Mouse (Mus musculus) cerebellum, postnatal 10 days (tissue): ENCODE measurements around the gene Srl.
"Not testable (repeated sequence)": the region's sequence is repeated elsewhere in the genome, so short reads cannot be mapped to it uniquely, and the experiment has no call there.

Experiments used
- DNase-seq, 2 experiments: peaks; one replicate each; pipeline ENCODE4 v3.0.0; 2021; ENCODE audit warnings: mixed read lengths in 2 of 2

The Srl gene

GRCm38 (mm10) chr16:4541501-4542198, at the start of gene Srl:
Gene Srl (minus strand): TSS chr16:4541816.
- DNase-seq: peak; percentile 99

DNA sequence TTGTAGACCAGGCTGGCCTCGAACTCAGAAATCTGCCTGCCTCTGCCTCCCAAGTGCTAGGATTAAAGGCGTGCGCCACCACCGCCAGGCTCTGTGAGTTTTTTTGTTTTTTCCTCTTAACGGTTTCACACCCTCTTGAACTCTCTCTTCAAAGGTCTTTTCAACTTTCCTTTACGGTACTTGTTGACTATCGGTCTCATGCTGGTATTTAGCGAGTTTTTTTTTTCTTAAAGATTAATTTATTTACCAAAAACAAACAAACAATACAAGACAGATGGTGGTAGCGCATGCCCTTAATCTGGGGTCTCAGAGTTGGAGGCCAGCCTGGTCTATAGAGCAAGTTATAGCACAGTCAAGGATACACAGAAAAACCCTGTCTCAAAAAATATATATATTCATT, 48.6 kb upstream of the Srl start:
- no peak for DNase-seq

GRCm38 (mm10) chr16:4587516-4588210, 46.0 kb upstream of the Srl start:
- DNase-seq: peak; percentile 43 to 52

DNA sequence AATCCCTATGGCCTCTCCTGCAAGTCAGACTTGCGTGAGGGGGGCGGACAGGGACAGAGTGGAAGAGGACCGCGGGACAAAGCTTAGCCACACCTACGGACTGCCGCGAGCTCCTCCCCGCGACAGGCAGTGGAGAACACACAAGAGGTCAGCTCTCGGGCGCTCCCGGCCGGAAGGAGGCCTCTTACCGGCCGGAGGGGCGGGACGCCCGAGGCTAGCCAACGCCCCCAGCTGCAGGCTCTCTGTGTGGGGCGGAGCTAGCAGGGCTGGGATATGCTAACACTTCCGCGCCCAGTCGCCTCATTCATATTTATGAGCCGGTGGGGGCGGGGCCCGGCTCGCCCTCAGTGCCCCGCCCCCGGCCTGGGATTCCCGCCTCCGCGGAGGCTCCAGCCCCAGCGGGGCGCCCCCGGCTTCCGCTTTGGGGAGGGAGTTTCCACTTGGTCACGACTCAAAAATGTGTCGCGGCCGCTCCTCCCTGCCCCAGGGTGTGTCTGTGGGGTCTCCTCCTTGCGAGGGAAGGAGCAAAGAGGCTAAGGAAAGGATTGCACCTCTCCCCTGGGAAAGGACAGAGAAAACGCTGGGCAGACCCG, 45.0 kb upstream of the Srl start:
- peak; percentile 92 to 96 for DNase-seq

- DNase-seq: no peak
Observed at GRCm38 (mm10) chr16:4585642-4586530, 44.3 kb upstream of the Srl start.

- no peak for DNase-seq
Observed at GRCm38 (mm10) chr16:4584438-4584837, 42.8 kb upstream of the Srl start.

- DNase-seq: no peak
Observed at GRCm38 (mm10) chr16:4583807-4584206, 42.2 kb upstream of the Srl start.

GRCm38 (mm10) chr16:4581179-4581578, 39.6 kb upstream of the Srl start:
- DNase-seq: not testable (repeated sequence)

DNA sequence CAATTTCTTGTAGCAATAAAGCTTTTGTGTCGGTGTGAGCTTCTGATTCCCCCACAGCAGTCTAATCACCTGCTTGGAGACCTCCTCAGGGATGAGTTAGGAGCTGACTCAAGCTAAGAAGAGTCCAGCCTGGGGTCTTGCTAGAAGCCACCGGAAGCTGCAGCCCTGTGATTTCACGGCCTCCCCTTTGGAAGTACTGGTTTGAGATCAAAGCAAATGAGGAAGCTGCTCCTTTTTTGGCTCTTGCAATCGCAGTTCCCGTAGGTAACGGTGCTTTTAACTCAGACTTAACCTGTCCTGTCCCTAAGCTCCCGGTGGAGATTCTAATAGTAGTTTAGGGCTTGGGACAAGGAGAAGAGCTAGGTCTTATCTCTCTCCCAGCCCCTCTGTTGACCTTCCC, 37.0 kb upstream of the Srl start:
- DNase-seq: no peak

- DNase-seq: no peak
Observed at GRCm38 (mm10) chr16:4576873-4577272, 35.3 kb upstream of the Srl start.

DNA sequence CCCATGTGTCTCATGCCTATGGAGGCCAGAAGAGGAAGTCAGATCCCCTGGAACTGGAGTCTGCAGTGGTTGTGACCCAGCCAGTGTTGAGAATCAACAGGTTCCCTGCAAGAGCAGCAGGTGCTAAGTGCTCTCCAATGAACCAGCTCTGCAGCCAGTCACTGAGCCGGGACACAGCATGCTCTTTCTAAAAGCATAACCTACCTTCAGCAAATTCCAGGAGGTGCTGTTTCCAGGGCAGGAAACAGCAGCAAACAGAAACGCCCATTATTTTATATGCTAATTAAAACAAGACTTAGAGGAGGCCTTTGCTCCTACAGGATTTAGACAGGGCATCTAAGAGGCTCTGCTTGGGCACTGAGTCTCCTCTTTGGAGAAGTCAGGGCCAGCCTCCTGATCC, 34.4 kb upstream of the Srl start:
- no peak for DNase-seq

- no peak for DNase-seq
Observed at GRCm38 (mm10) chr16:4570737-4571136, 29.1 kb upstream of the Srl start.

DNA sequence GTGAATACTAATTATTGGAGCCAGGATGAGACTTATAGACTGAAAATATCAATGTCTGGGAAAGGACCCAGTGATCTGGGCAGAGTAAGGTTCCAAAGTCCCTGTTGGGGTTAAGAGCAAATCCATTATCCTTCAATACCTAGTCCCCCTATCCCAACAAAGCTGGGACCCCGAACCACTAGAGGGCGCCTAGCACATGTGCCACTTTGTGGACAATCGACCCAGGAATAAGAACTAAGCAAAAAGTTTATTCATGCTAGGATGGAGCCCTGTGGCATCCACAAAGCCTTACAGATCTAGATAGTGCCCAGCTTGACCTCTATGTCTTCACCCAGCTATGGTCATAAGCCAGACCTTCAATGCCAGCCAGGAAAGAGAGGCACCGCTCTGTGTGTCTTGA, 26.3 kb upstream of the Srl start:
- DNase-seq: peak; percentile 94 to 96

DNA sequence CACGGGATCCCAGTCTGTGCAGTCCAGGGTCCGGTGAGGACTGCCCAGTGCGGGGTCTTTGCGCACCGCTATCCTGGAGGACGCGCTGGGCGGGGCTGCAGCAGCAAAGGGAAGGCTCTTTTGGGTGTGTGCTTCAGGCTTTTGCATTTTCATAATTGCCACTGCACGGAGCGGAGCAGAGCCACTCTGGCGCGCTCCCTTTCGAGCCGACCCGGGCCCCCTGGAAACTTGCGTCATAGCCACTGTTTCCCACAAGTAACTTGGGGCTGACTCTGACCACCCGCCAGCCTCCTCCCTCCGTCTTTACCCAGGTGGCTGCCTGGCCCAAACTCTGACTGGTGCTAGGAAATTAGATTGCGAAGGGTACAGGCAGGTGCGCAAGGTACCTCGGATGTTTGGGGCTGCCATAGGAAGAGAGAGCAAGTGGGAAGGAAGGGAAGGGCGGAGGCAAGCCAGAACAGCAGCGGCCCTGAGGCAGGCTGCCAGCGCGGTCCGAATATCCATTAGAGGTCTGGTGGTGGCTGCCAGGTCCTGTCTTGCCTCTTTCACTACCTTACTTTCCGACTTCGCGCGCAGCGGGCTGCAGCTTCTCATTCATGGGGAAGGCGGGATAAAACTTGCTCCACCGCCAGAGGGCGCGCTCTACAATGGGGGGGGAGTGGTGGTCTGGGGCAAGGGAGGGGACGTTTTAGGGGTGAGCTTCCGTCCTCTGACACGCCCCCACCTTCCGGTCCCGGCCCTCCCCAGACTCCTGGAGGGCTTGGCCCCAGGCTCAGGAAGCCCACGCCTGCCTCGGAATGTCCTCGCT, 18.7 kb upstream of the Srl start:
- peak; percentile 86 to 87 for DNase-seq

DNA sequence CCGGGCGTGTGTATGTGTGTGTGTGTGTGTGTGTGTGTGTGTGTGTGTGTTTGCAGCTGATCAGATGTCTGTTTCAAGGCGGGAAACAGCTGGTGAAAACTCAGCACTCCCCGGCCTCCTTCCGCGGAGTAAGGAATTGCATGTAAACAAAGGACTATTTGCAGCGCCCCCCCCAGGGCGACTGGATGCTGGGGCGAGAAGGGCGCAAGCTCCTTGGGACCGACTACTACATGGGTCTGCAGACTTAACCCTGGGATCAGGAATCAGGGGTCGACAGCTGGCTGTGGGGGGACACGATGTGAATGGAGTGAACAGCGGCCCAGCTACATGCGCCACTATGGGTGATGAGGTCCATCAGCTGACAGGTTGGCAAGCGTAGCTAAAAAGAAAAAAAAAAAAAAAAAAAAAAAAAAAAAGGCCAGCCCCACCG, 18.1 kb upstream of the Srl start, which contains the start of gene Tfap4:
Tfap4 (minus strand) TSS at position 140 of the 430 bp plus-strand sequence.
- peak; percentile 88 to 90 for DNase-seq

DNA sequence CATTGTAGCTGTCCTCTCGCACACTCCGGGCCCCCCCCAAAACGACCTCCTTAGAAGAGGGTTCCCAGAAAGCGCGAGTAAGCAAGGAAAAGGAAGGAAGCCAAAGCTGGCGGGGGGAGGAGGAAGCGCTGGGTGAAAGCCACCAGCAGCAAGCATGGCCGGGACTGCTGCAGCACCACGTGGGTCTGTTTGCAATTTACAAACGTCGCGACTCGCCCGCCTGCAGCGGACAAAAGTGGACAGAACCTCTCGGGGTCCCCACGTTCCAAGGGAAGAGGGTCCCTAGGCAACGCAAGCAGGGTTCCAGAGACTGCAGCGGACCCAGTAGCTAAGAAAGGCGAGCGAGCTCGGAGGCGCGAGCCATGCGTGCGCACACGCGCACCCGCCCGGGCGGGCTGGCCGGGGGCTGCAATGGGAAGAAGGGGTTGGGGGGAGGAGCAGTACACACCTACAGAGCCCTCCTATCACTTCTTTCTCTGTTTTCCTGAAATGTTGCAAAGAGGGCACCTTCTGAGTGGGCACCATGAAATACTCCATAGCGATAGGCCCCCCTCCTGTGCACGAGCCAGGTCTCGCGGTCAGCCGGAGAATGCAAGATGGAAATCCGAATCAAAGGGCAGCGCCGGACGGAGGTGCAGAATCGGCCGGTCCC, 17.5 kb upstream of the Srl start:
- DNase-seq: peak; percentile 76 to 82

DNA sequence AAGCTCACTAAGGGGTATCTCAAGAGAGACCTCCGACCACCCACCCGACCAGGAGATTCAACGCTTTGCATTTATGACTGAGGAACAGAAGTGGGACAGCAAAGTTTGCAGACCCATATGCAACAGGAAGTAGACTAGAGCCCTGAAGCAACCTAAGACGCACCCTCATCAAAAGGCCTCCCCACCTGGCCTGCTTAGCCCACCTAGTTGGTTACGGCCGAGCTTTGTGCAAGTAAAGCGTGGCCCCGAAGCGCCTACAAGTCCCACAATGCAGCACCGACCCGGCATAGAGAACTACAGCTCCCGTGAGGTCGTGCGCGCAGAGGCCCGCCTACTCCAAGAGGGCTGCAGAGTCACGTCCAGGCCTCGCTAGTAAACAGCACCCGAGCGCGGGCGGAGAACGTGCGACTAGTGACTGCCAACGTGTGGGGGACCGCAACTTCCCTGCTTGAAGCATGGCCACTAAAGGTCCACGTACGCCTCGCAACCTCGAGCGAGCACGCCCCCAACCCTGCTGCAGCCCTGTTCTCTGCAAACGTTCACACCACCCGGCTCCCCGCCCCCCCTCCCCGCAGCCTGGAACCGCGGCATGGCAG, 16.9 kb upstream of the Srl start:
- DNase-seq: peak; percentile 91 to 95

- peak; percentile 62 to 70 for DNase-seq
Observed at GRCm38 (mm10) chr16:4557949-4558348, 16.3 kb upstream of the Srl start.

DNA sequence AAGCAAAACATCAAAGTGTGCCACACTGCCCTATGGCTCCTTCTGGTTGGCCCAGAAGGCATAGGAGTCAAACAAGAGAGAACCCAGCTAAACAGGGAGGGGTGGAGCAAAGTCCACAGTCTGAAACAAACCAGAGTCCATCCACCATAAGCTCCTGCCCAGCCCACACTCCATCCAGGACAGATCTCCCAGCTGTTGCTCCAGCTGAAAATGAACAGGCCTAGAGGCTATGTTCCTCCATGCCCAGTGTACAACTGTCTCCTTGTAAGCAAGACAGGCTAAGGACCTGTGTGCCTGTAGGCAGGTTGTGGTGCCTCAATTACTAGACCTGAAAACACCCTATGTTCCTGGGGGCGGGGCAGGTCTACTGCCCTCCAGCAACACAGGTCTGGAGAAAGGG, 15.5 kb upstream of the Srl start:
- no peak for DNase-seq

GRCm38 (mm10) chr16:4555555-4555954, 13.9 kb upstream of the Srl start:
- no peak for DNase-seq
